Mouse (Mus musculus) megakaryocyte, adult 5-6 weeks (primary cell): ENCODE results near the gene Ythdf1. TPM values are rescaled to one million over a fixed set of nuclear protein-coding genes. Genes with fewer than 3 reads are reported as not detected.

Experiments
- ATAC-seq: 2 replicates; pipeline ENCODE4 v1.8.0; 2016; ENCODE audit warnings: mild to moderate bottlenecking, inconsistent platforms; ENCODE audit not compliant: poor library complexity, severe bottlenecking
- total RNA-seq, 2 experiments: library from RNA; stranded (forward) in 1 of 2; stranded (reverse) in 1 of 2; fragments of 153-499, 151-499 nt in 1 of 2; fragments of 221-1000, 200-1000 nt in 1 of 2; gene quantifications; 2 replicates each; pipeline versions ENCODE4 v1.2.3 to v1.2.4; 2015 to 2017

Ythdf1 gene
- total RNA-seq, 2 experiments from 2014 or later = 24.1 to 54.2 TPM

DNA sequence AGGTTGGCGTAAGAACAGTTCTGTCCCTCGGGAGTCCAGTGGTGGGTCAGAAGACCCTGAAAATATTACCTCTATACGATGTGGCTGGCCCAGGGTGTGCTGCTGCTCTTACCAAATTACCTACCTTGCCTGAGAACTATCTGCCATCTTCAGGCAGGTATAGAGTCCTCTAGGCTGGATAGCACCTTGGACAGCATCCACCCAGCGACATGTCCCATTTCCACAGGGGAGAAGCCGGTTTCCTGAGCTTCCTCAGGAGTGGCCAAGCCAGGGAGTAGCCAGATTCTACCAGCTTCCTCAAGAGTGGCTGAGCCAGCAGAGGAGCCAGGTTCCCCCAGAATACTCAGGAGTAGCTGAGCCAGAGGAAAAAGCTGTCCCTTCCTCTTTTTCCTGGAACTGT lies 35.5 kb downstream of the Ythdf1 start:
- no peak for ATAC-seq

DNA sequence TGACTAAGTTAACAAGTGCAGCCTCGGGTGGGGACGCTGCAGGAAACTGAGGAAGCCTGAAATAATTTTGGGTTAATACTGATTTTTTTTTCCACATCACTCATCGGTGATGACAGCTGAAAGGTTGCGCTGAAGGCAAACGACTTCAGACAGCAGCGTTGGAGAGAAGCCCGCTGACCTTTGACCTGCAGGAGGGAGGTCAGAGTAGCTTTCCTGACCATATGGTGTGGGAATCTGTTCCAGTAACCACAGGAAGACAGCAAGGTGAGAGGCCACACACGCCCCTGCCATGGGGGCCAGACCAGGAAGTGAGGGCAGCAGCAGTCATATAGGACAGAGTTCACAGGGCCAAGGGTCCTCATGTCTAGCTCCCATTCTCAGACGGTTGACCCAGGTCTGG lies 39.5 kb downstream of the Ythdf1 start:
- ATAC-seq = no peak

DNA sequence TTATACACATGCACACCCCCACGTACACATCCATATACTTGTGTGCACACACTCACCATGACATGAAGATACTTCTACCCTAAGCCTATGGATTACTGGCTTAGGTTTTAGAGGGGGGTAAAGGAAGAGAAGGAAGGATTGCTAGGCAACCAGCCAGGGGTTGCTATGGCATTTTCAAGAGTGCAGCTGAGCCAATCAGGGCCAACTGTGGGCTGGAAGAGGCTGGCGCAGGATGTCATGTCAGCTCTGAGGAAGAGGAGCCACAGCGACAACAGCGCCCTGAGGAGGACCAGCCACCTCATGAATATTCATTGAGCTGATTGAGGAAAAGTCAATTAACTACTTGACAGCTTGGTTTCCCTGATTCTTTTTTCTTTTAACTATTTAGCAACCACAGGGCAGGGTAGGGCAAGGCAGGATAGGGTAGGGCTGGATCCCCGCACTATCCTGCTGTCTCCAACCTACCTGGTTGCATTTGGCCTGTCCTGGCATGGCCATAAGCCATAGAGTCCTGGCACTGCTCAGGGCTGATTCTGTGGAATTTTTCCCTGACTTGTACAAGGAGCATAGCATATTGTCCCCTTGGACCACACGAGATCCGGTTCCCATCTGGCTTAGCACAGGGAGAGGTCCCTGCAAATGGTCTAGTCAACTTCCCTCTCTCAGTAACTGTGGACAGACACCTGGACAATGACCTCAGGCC lies 41.2 kb downstream of the Ythdf1 start:
- ATAC-seq = no peak

DNA sequence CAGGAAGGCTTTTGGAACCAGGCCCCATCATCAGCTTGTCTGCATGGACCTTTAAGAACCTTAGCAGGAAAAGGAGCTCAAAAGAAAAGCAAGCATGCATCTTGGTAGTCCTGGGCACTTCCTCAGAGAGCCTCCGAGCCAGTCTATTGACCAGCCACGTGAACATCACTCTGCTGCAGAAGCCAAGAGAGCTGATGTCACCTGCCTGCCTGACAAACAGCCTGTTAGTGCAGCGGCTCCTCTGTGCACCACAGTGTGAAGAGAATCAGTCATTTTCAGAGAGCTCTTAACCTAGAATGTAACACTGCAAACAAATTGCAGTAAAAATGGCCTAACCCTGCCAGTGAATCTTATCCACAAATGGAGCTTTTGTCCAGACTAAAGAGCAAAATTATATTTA lies 50.7 kb downstream of the Ythdf1 start:
- no peak for ATAC-seq

DNA sequence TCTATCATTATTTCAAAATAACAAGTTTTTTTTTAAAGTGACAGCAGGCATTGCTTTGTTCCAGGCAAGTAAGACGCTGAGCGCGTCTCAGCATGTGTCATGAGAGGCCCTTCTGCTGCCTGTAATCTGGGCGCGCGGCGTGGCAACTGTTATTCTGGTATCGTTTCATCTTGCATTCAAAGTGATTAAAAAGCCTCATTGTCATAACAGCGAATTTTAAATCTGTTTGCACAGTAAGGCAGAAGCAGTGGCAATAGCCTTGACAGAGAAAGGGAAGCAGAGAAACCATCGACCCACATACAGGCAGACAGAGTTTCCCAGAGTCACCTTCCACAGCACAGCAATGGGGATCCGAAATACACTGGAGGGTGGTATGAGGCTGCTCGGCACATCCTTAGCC lies 59.2 kb downstream of the Ythdf1 start:
- ATAC-seq = no peak

DNA sequence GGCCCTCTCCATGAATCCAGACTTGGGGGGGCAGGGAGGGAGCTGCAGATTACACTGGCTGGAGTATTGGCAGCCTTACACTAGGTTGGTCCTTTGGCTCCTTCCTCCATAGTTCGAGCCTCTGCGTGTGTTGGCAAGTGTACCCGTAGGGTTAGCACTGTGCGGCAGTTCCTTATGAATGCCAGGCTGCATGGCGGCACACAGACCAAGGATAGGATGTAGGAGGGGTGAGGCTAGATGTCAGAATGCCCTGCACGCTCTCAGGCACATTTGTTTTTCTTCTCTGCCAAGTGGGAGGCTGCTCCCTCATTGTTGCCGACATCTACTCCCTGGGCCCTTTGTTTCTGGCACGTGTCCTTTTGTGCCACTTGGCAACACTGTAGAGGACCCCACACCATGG lies 63.6 kb downstream of the Ythdf1 start:
- no peak for ATAC-seq

DNA sequence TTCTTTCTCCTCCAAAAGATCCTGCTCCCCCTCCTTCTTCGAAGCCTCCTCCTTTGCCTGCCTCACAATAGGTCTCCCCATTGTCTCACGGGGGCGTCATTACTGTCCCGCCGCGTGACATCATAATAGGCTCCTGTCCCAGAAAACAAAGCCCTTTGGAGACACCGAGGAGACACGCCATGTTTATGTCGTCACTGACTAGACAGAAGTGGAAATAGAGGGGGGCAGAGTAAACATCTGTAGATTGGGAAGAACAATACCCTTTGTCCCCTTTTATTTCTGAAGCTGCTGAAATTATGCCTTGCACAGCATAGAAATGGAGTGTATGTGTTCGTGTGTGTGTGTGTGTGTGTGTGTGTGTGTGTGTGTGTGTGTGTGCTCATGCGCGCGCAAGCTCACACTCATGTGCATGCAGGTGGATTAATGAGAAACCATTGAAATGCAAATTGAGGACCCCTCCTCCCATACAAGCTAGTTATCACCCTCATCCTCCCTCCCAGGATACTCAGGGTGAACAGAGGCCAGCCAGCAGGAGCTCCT lies 65.7 kb downstream of the Ythdf1 start:
- ATAC-seq = no peak

Other genes with a start within 250 kb of the Ythdf1 start
- gene Dido1, start 210.9 kb downstream of the Ythdf1 start, total RNA-seq (2015) = 30.0 and 32.1 TPM in 2 replicates
- gene Dido1, start 210.9 kb downstream of the Ythdf1 start, total RNA-seq (2017) = 41.3 and 46.9 TPM in 2 replicates
- 72.6 and 76.0 TPM in 2 replicates for gene Gid8, start 210.8 kb downstream of the Ythdf1 start, total RNA-seq (2015)
- gene Gid8, start 210.8 kb downstream of the Ythdf1 start, total RNA-seq (2017) = 64.1 and 82.6 TPM in 2 replicates
- gene Slc17a9, start 195.7 kb downstream of the Ythdf1 start, total RNA-seq (2015) = 7.9 and 9.9 TPM in 2 replicates
- 5.2 and 7.1 TPM in 2 replicates for gene Slc17a9, start 195.7 kb downstream of the Ythdf1 start, total RNA-seq (2017)
- not detected in 2 replicates for gene Bhlhe23, start 144.0 kb downstream of the Ythdf1 start, total RNA-seq (2015)
- gene Bhlhe23, start 144.0 kb downstream of the Ythdf1 start, total RNA-seq (2017) = not detected in 2 replicates
- not detected in 2 replicates for gene Birc7, start 8.1 kb upstream of the Ythdf1 start, total RNA-seq (2015)
- gene Birc7, start 8.1 kb upstream of the Ythdf1 start, total RNA-seq (2017) = not detected in 2 replicates
- gene Nkain4, start 33.8 kb upstream of the Ythdf1 start, total RNA-seq (2015) = not detected in 2 replicates
- not detected in 2 replicates for gene Nkain4, start 33.8 kb upstream of the Ythdf1 start, total RNA-seq (2017)
- 16.5 and 18.7 TPM in 2 replicates for gene Arfgap1, start 46.3 kb upstream of the Ythdf1 start, total RNA-seq (2015)
- gene Arfgap1, start 46.3 kb upstream of the Ythdf1 start, total RNA-seq (2017) = 34.8 and 35.0 TPM in 2 replicates
- 0.11 and 0.23 TPM in 2 replicates for gene Col20a1, start 65.6 kb upstream of the Ythdf1 start, total RNA-seq (2015)
- gene Col20a1, start 65.6 kb upstream of the Ythdf1 start, total RNA-seq (2017) = 0.18 and 0.28 TPM in 2 replicates
- gene Chrna4, start 122.6 kb upstream of the Ythdf1 start, total RNA-seq (2015) = not detected in 2 replicates
- gene Chrna4, start 122.6 kb upstream of the Ythdf1 start, total RNA-seq (2017) = not detected in 2 replicates
- gene Kcnq2, start 214.4 kb upstream of the Ythdf1 start, total RNA-seq (2015) = not detected in 2 replicates
- gene Kcnq2, start 214.4 kb upstream of the Ythdf1 start, total RNA-seq (2017) = not detected in 2 replicates
- gene Eef1a2, start 236.1 kb upstream of the Ythdf1 start, total RNA-seq (2015) = not detected in 2 replicates
- gene Eef1a2, start 236.1 kb upstream of the Ythdf1 start, total RNA-seq (2017) = not detected in 2 replicates